Mouse (Mus musculus): Measurements from ENCODE around the gene 1700109H08Rik. TPM values are rescaled to one million over a fixed set of nuclear protein-coding genes. Genes with fewer than 3 reads are reported as not detected.

1700109H08Rik gene
- total RNA-seq (2023), result 32.3 TPM

GRCm38 (mm10) chr5:3571266-3571665 lies at the start of gene 1700109H08Rik:
Gene 1700109H08Rik, plus strand, starts transcription at chr5:3571566.

DNA sequence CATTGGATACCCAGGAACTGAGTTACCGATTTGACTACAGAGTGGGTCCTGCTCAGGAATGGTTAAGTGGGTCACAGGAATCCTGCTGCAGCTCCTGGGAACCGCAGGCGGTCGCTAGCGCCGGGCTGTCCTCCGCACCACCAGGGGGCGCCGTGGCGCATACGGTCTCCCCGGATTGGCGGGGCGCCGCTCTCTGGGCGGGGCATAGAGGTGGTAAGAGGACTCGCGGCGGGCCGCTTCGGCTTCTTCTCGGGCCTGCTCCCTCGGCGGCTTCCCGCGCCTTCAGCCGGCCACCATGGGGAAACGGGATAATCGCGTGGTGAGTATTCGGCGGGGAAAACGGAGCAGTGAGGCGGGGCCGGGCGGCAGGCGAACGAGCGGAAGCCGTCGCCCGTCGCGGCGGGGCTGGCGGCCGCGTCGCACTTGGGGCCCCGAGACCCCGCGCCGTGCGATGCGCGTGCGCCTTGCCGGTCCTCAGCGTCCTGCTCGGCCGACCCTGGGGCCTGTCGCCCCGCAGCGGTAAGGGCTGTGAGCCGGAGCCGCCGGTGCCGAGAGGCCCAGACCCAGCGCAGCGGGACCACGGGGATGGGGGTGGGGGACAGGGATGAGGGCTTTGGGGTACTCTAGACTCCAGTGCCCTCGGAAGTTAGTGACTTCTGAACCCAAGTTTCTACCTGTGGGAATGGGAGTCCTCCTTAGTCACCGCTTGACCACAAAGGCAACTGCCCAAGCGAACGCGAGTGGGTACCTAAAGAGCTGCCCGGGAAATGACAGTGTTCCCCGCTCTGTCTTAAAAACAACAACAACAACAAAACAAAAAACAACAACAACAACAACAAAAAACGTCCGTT lies 27.5 kb upstream of the 1700109H08Rik start, which contains the start of gene Fam133b:
Fam133b (plus strand) TSS at position 205 of the 851 bp plus-strand sequence.

GRCm38 (mm10) chr5:3595693-3596398 lies 24.5 kb downstream of the 1700109H08Rik start, which contains the start of gene Pex1:
Gene Pex1, plus strand, starts transcription at chr5:3596066.

GRCm38 (mm10) chr5:3596399-3596766 lies 25.0 kb downstream of the 1700109H08Rik start, which contains the start of gene Rbm48:
Gene Rbm48, minus strand, starts transcription at chr5:3596585.

Other genes with a start within 250 kb of the 1700109H08Rik start
- 34.7 TPM for gene Cdk6, start 230.1 kb upstream of the 1700109H08Rik start, total RNA-seq (2023)
- 97.9 TPM for gene Fam133b, start 27.7 kb upstream of the 1700109H08Rik start, total RNA-seq (2023)
- 20.8 TPM for gene Pex1, start 24.5 kb downstream of the 1700109H08Rik start, total RNA-seq (2023)
- 82.6 TPM for gene Rbm48, start 25.0 kb downstream of the 1700109H08Rik start, total RNA-seq (2023)
- not detected for gene Tmbim7, start 79.6 kb downstream of the 1700109H08Rik start, total RNA-seq (2023)
- gene Gatad1, start 85.6 kb downstream of the 1700109H08Rik start, total RNA-seq (2023), result 48.0 TPM
- 100 TPM for gene Ankib1, start 231.4 kb downstream of the 1700109H08Rik start, total RNA-seq (2023)
- gene Krit1, start 231.6 kb downstream of the 1700109H08Rik start, total RNA-seq (2023), result 88.9 TPM

Data from CD4-positive naive resting alpha-beta T cell, adult 57 days (primary cell).